12 mouse cellular contexts compared by ENCODE assay signal in the genomic region with DNA sequence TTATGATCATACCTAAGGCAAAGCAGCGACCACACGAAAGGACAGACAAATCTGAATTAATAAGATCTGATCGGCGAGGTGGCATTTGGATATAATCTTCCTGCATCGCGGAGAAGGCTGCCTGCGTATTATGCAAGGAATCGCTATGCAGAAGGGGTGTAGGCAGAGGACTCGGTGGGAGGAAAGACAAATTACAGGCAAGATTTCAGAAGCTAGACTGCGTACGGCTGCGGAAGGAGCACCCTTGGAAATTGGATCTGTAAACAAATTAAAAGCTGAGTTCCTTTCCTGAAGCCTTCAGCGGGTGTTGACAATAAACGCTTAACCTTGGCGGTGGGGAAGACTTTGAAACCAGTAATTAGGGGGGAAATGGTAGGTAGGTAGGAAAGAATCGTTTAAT.
DNase-seq lines count a peak whose midpoint lies in the region; ATAC-seq and TF ChIP-seq lines count a peak whose summit lies in the region.
"Had no signal": no experiment of that assay in that cellular context is flagged by ENCODE, and none has a peak within 500 bp of the region (broad histone marks: within the 10 kb centered on the region; RNA-seq: fewer than 3 reads in every experiment).

No protein-coding gene starts in this region.

- no peaks in the 10 kb centered on the region for H3K36me3 ChIP-seq in kidney, embryonic 16.5 days (ENCODE audit: insufficient read depth, low read length)
- H3K36me3 ChIP-seq in intestine, postnatal 0 days (ENCODE audit: control insufficient read depth, insufficient read depth) = no peaks in the 10 kb centered on the region

- no peak for ATAC-seq in kidney, embryonic 16.5 days (ENCODE audit: low FRiP score, low TSS enrichment)
- no peak for ATAC-seq in intestine, postnatal 0 days
- ATAC-seq: liver, postnatal 0 days had no signal

- no peaks in the 10 kb centered on the region for H3K9me3 ChIP-seq in kidney, embryonic 16.5 days (ENCODE audit: low read length)
- H3K9me3 ChIP-seq in intestine, postnatal 0 days (ENCODE audit: control insufficient read depth) = no peaks in the 10 kb centered on the region

- no peak for TF ChIP-seq CTCF in intestine, postnatal 0 days (IDR thresholded peaks at IDR 0.05; ENCODE audit: low read depth)

- H3K4me1 ChIP-seq in kidney, embryonic 16.5 days (ENCODE audit: insufficient read depth, low read length) = 0 out of 2 replicates have a peak, but pooled peaks cover 4% of the 10 kb centered on the region
- H3K4me1 ChIP-seq in intestine, postnatal 0 days (replicated peaks; ENCODE audit: control insufficient read depth, insufficient read depth, low read length) = no peaks in the 10 kb centered on the region

- no peak overlapping the region for H3K27ac ChIP-seq in kidney, embryonic 16.5 days (ENCODE audit: low read length)
- no peak overlapping the region for H3K27ac ChIP-seq in intestine, postnatal 0 days (ENCODE audit: low read depth, low read length)

- no peak overlapping the region for H3K9ac ChIP-seq in kidney, embryonic 16.5 days (replicated peaks; ENCODE audit: low read length)
- no peak overlapping the region for H3K9ac ChIP-seq in intestine, postnatal 0 days (ENCODE audit: low read depth, low read length)
- H3K9ac ChIP-seq: liver, postnatal 0 days had no signal

- 58% methylated on average over 16 of the region's 16 CpGs for WGBS in kidney, embryonic 16.5 days
- WGBS in intestine, postnatal 0 days = 68% methylated on average over 16 of the region's 16 CpGs

- H3K27me3 ChIP-seq in kidney, embryonic 16.5 days (ENCODE audit: insufficient read depth, low read length) = no peaks in the 10 kb centered on the region
- no peaks in the 10 kb centered on the region for H3K27me3 ChIP-seq in intestine, postnatal 0 days (replicated peaks; ENCODE audit: control insufficient read depth, insufficient read depth, low read length)

- peak overlapping the region; percentile 19; the same call in 1 of the 2 replicates for H3K4me2 ChIP-seq in kidney, embryonic 16.5 days (replicated peaks; ENCODE audit: low read depth, low read length)
- H3K4me2 ChIP-seq in intestine, postnatal 0 days (replicated peaks; ENCODE audit: low read depth) = no peak overlapping the region

- no peak for DNase-seq in kidney, adult 11 months
- DNase-seq in frontal cortex, adult 2 months (ENCODE audit: extremely low spot score in 1 of 2, low spot score in 1 of 2) = peak; percentile 17 to 55
- DNase-seq in left cerebral cortex, adult 8-10 months (ENCODE audit: low spot score in 2 of 2) = peak; percentile 28 to 32
- DNase-seq in right cerebral cortex, postnatal 14 days = peak; percentile 12
- DNase-seq in gastrocnemius, postnatal 10 days = no peak
- no peak for DNase-seq in lung, adult 18-20 months
- DNase-seq: adrenal gland, adult 8-10 months; gastrocnemius, postnatal 36 days; kidney, adult 2 months; liver, postnatal 0 days had no signal

- H3K4me3 ChIP-seq in kidney, embryonic 16.5 days (ENCODE audit: low read length) = no peak overlapping the region
- H3K4me3 ChIP-seq in intestine, postnatal 0 days (ENCODE audit: low read depth, low read length) = no peak overlapping the region

Comparison
In these comparisons a context has a peak if more than half of its experiments do, and no peak if none do; other contexts are left out.
1. DNase-seq: peak in frontal cortex, adult 2 months (2 of 2), left cerebral cortex, adult 8-10 months (2 of 2) and right cerebral cortex, postnatal 14 days (single experiment); none in kidney, adult 11 months (single experiment), gastrocnemius, postnatal 10 days (single experiment) and lung, adult 18-20 months (0 of 2).